Mouse (Mus musculus) natural killer cell, adult 2 months (primary cell): Measurements from ENCODE around the gene Kcp.

Experiments used
- DNase-seq, 2 experiments: peaks; one replicate each; pipeline ENCODE4 v3.0.0; 2022; ENCODE audit warnings: low spot score in 2 of 2

Gene Kcp

GRCm38 (mm10) chr6:29523301-29524033 lies 15.7 kb upstream of the Kcp start:
- peak; percentile 7 to 43 for DNase-seq

GRCm38 (mm10) chr6:29522626-29523300 lies 15.0 kb upstream of the Kcp start:
- DNase-seq, result no peak

DNA sequence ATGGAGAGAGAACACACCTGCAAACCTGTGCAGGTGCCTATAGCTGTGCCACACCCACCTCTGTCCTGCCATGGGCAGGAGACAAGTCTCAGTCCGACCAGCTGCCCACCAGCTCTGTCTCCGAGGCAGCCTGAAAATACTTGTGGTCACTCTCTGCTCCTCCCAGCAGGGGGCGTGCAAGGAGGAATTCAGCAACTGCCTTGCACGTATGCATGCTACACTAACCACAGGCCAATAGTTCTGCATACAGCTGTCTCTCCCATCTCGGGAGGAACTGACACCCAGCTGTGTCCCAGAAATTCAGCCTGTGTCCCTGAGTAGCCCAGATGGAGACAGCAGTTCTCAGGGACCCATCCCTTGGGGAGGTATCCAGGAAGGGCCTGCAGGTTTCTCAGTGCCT lies 9.4 kb upstream of the Kcp start:
- peak; percentile 60 to 83 for DNase-seq

DNA sequence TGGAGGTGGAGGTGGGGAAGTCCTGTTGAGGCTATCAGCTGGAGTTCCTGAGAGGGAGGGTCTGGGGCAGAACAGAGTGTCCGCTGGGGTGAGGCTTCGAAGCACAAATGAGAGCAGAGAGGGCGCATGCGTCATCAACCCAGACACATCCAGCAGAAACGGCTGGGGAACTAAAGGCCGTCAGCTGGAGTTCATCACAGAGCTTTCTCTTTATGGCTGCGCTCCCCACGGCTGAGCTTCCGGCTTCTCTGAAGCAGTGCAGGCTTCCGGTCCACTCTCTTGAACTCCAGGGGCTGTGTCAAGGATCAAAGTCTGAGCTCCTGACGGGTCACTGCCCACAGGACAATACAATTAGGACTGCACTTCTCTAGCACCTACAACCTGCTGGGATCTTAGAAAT lies 5.5 kb upstream of the Kcp start:
- DNase-seq, result peak in 1 of 2 experiments; percentile 18

DNA sequence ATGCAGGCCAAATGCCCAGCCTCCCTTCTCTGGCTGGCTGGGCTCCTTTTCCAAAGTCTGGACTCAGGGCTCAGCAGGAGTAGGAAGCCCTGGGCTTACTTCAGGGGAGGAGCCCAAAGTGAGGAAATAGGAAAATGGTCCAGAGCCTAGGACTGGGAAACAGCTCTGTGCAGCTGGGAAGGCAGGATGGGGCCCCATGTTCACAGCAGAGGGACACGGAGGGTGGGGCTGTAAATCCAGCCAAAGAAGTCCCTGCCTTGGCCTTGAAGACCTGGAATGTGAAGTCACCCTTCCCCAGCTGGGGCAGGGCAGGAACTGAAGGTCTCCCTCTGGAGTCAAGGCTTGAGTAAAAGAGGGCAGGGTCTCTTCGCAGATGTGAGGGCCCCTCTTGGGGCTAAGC lies 1.3 kb upstream of the Kcp start:
- no peak for DNase-seq

- DNase-seq, result no peak
These were observed 918 bp downstream of the Kcp start for GRCm38 (mm10) chr6:29506834-29507233.

GRCm38 (mm10) chr6:29505493-29505892 lies 2.3 kb downstream of the Kcp start:
- no peak for DNase-seq

- no peak for DNase-seq
These were observed 6.2 kb downstream of the Kcp start for GRCm38 (mm10) chr6:29501599-29501998.

DNA sequence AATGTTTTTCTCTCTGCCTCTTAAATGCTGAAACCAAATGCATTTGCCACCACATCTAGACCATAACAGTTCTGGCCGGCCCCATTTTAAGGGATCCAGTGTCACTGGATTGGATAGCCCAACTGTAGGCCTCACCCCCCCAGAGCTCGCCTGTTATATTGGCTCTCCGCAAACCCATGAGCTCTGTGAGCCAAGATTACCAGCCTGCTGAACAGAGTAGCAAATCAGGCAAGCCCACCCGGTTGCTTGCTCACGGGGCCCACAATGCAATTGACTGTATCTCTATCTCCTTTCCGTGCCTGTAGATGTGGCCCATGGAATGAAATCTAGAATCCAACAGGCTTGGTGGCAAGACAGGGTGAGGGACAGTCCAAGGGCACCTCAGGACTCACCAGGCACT lies 6.9 kb downstream of the Kcp start:
- no peak for DNase-seq

GRCm38 (mm10) chr6:29500177-29500576 lies 7.6 kb downstream of the Kcp start:
- DNase-seq, result no peak

DNA sequence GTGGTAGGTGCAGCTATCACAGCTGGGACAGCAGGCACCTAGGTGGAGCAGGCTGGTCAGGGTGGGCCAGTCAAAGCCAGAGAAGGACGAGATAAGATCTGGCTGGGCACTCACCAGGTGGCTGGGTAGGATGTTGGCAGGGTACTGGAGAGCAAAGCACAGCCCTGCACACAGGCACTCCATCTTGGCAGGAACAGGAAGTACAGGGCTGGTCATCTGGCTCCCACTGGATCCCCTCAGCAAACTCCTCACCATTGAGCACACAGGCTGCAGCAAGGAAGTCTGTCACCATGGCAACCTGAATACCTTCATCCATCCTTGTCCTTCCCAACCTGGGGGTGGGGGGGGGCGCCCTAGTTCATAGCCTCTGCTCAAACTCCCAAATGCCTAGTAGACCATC lies 10.0 kb downstream of the Kcp start:
- DNase-seq, result no peak

DNA sequence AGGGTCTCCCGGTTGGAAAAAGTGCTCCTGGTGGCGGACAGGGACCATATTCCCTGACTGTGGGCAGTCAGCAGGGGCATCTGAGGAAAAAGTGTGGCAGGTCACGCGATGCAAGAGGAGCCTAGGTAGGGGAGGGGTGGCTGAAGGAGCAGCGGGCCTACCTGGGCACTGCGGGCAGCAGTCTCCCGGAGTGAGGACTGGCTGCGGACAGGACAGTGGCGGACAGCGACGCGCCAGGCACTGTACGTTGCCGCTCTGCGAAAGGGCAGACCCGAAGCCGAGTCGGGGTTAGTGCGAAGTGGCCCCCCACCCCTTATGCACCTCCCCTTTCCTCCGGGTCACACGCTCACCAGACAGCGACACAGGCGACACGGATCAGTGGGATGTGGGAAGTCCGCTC lies 11.5 kb downstream of the Kcp start:
- no peak for DNase-seq

DNA sequence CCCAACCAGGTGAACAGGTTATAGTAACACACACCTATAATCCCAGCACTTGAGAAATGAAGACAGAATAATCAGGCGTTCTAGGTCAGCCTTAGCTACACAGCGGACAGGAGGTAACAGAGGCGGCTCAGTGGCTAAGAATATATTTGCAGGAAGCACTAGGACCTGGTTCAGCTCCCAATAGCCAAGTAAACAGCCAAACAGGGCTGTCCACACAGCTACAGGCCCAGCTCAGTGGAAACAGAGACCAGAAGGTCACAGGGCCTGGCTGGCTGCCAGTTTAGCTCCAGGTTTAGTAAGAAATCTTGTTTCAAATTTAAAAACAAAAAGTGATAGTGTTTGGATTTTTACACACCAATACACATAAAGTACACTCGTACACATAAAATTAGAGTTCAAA lies 13.7 kb downstream of the Kcp start:
- no peak for DNase-seq

- DNase-seq, result no peak
These were observed 21.8 kb downstream of the Kcp start for GRCm38 (mm10) chr6:29485951-29486350.

DNA sequence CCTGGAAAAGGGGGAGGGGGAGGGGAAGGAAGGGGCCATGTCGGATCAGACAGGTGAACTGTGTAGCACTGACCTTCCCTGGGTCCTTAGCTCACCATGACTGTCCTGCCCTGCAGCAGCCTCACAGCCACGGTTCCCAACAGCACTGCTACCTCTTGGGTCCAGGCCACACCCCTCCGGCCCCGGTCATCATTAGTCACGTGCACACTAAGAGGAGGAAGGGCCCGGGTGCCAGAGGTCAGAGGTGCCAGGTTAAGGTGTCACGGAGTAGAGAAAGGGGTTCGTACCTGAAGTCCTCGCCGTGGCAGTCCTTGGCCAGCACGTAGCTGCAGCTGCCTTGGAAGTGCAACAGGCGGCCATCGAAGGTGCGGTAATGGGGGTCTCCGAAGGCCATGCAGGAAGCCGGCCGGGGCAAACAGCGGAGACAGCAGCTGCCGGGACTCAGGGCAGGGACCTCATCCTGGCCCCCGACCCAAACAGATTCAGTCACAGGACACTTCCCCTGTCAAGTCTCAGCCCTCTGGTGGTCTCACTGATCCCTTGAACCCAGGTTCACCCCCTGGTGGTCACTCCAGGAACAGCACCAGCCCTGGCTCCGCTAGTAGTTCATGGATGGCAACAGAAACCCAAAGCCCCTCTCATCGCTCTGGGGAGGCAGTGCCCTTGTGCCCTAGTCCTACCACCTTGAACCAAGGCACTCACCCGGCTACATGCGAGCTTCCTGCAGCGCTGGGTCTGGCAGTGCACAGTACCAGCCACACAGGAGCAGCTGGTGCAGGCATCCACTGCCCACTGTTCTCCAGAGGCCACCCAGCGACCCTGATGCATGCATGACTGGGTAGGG lies 22.8 kb downstream of the Kcp start:
- DNase-seq, result peak; percentile 39 to 52

GRCm38 (mm10) chr6:29482691-29483090 lies 25.1 kb downstream of the Kcp start:
- DNase-seq, result no peak

GRCm38 (mm10) chr6:29474736-29475135 lies 33.0 kb downstream of the Kcp start:
- DNase-seq, result no peak

DNA sequence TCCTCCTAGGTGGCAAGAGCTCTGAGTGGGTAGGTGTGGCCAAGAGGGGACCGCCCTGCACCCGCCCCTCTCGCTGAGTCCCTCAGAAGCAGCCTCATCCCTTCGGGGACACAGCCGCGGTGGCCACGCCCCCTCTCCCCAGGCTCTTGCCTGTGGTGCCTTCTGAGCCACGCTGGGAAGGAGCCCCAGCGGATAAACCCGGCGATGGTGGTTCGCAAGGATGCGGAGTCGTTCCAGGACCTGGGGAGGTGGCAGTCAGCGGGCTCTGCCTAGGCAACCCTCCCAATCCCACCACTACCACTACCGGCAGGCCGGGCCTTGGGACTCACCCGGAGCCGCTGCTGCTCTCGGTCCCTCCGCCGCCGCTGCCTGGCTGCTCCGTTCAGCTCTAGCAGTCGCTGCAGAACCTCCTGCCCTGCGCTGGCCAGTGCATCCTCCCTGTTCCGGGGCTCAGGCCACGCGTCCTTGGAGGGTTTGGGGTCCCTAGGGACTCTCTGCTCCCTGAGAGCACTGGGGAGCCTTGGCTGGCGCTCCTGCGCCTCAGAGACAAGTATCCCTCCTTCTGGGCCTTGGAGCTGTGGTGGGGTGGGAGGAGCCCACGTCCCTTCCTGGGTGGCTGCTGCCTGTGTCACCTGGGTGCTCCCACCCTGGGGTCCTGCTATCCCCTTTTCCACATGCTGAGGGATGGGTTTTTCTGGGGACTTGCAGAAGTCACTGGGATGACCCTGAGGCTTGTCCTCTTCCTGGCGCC lies 33.6 kb downstream of the Kcp start:
- DNase-seq, result peak; percentile 42 to 57

- no peak for DNase-seq
These were observed 36.6 kb downstream of the Kcp start, which contains the start of gene Atp6v1fnb for GRCm38 (mm10) chr6:29471137-29471536. Gene Atp6v1fnb, plus strand, starts transcription at chr6:29471437.

GRCm38 (mm10) chr6:29468851-29469250 lies 38.9 kb downstream of the Kcp start:
- no peak for DNase-seq

GRCm38 (mm10) chr6:29467583-29468354 lies 40.0 kb downstream of the Kcp start, which contains the start of gene Atp6v1f:
Gene Atp6v1f, plus strand, starts transcription at chr6:29467718.
- DNase-seq, result peak; percentile 90 to 93
